Mouse (Mus musculus) bone marrow, adult 2 months (tissue): ENCODE data around the gene Map1s.

Experiments
- CTCF ChIP-seq: fragments of 200-500 bp; IDR thresholded peaks from 2 replicates; pipeline ENCODE4 v1.5.1; 2011; ENCODE audit warnings: low read length, control low read depth; ENCODE audit not compliant: control insufficient read depth, insufficient read depth
- POLR2A ChIP-seq: fragments of 200-500 bp; IDR thresholded peaks from 2 replicates; pipeline ENCODE4 v1.6.1; 2011; ENCODE audit warnings: low read depth, mild to moderate bottlenecking, control low read depth, low read length, borderline replicate concordance; ENCODE audit not compliant: control insufficient read depth

DNA sequence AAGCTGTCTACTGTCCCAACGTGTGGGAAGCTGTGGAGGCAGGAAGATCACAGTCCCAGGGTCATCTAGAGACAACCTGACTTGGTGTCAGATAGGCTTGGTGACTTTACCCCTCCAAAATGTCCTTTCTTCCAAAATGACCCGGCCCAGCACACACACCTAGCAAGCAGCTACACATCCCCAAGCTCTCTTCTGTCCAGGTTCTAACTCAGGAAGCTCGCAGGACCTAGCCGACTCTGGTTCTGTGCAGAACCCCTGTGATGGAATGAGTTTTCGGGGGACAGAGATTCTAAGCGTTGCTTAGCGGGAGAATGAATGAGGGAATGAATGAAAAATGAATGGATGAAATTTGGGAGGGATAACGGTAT lies 285 bp upstream of the Map1s start:
- TF ChIP-seq CTCF (no peak), POLR2A (no peak)
